Mouse (Mus musculus) midbrain, postnatal 0 days (tissue): ENCODE measurements around the gene Sparc. TPM values are rescaled to one million over a fixed set of nuclear protein-coding genes. Genes with fewer than 3 reads are reported as not detected.

Experiments used
- ATAC-seq: fragments of 200-750 bp; cut with Nextera tagmentation; 2 replicates; pipeline ENCODE4 v1.8.0; 2017; ENCODE audit warnings: moderate number of reproducible peaks, mild to moderate bottlenecking, moderate TSS enrichment, moderate library complexity; ENCODE audit not compliant: low FRiP score
- DNase-seq: peaks from one replicate; pipeline ENCODE4 v3.0.0-alpha.2; 2015; ENCODE audit warnings: low spot score
- H3K27ac ChIP-seq: fragments of 300-500 bp; sonication (generic); 2 replicates; pipeline ENCODE4 v1.5.1; 2014; ENCODE audit warnings: low read depth, mild to moderate bottlenecking, low read length, mixed read lengths
- H3K27me3 ChIP-seq: fragments of 300-500 bp; sonication (generic); 2 replicates; pipeline ENCODE4 v1.6.1; 2014; ENCODE audit warnings: low read length, control low read depth, mixed read lengths; ENCODE audit not compliant: insufficient read depth
- H3K36me3 ChIP-seq: fragments of 300-500 bp; sonication (generic); 2 replicates; pipeline ENCODE4 v1.6.1; 2014; ENCODE audit warnings: low read length, control low read depth, mixed read lengths; ENCODE audit not compliant: insufficient read depth
- H3K4me1 ChIP-seq: fragments of 300-500 bp; sonication (generic); 2 replicates; pipeline ENCODE4 v1.6.1; 2014; ENCODE audit warnings: mild to moderate bottlenecking, control low read depth, antibody characterized with exemption, low read length, mixed read lengths; ENCODE audit not compliant: insufficient read depth
- H3K4me2 ChIP-seq: fragments of 300-500 bp; sonication (generic); 2 replicates; pipeline ENCODE4 v1.6.1; 2014; ENCODE audit warnings: low read depth, mild to moderate bottlenecking, low read length, mixed read lengths; ENCODE audit not compliant: poor library complexity, severe bottlenecking
- H3K4me3 ChIP-seq: fragments of 300-500 bp; sonication (generic); 2 replicates; pipeline ENCODE4 v1.5.1; 2014; ENCODE audit warnings: low read depth, mild to moderate bottlenecking, low read length, moderate library complexity
- H3K9ac ChIP-seq: fragments of 300-500 bp; sonication (generic); replicated peaks from 2 replicates; pipeline ENCODE4 v1.6.1; 2014; ENCODE audit warnings: mild to moderate bottlenecking, low read length, moderate library complexity, mixed read lengths; ENCODE audit not compliant: poor library complexity, severe bottlenecking
- H3K9me3 ChIP-seq: fragments of 300-500 bp; sonication (generic); 2 replicates; pipeline ENCODE4 v1.6.1; 2016; ENCODE audit warnings: low read length, control low read depth
- CTCF ChIP-seq: IDR thresholded peaks from 2 replicates; pipeline ENCODE4 v1.5.1; 2016; ENCODE audit warnings: antibody characterized with exemption, mild to moderate bottlenecking
- WGBS: fragments of 180-500 bp; shearing (Covaris S2); extraction: QIAGEN DNeasy Blood & Tissue Kit; methylation state at CpG from one replicate; pipeline ENCODE4 v1.1.7; 2014; 5-methylcytosine and 5-hydroxymethylcytosine counted together
- polyA plus RNA-seq: library from polyadenylated mRNA; unstranded; fragments of >200 nt; fragmentation: Nextera tagmentation; extraction: Ambion mirVana; gene quantifications from 2 replicates; pipeline ENCODE4 v1.2.1, GENCODE M21; 2015
- total RNA-seq: library from RNA; depleted of rRNA; stranded (reverse); fragments of >200 nt; gene quantifications from 2 replicates; pipeline ENCODE4 v1.2.3, GENCODE M21; 2014

Sparc gene
- total and polyA plus RNA-seq, 2 experiments from 2014 or later: 313 to 570 TPM

GRCm38 (mm10) chr11:55410005-55410404, 13.0 kb downstream of the Sparc start:
- DNase-seq: no peak
- Histone ChIP-seq H3K4me3 (no peak overlapping the region), H3K36me3 (no peaks in the 10 kb centered on the region), H3K9ac (no peak overlapping the region), H3K4me1 (no peaks in the 10 kb centered on the region), H3K27ac (no peak overlapping the region), H3K9me3 (no peaks in the 10 kb centered on the region), H3K4me2 (no peak overlapping the region), H3K27me3 (no peaks in the 10 kb centered on the region)
- 89% methylated on average over 3 of the region's 3 CpGs for WGBS
- ATAC-seq: no peak
- no peak for TF ChIP-seq CTCF

DNA sequence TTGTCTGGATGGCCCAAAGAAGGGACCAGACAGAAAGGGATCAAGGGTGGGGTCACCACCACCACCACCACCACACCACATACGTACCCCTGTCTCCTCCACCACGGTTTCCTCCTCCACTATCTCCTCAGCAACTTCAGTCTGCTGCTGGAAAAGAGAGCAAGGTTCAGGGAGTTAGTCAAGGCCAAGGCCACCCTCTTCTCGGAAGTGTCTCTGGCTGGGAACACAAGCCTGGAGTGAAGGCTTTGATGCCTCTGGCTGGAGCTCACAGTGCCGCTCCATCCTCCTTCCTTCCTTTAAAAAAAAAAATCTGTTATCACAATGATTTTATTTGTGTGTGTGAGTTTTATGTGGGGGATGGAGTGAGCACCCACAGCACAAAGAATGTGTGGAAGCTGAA, 15.8 kb downstream of the Sparc start:
- WGBS: 91% methylated on average over 4 of the region's 4 CpGs
- Histone ChIP-seq H3K4me1 (no peaks in the 10 kb centered on the region), H3K27me3 (no peaks in the 10 kb centered on the region), H3K9ac (no peak overlapping the region), H3K36me3 (no peaks in the 10 kb centered on the region), H3K27ac (no peak overlapping the region), H3K4me3 (no peak overlapping the region), H3K4me2 (no peak overlapping the region), H3K9me3 (no peaks in the 10 kb centered on the region)
- no peak for TF ChIP-seq CTCF
- ATAC-seq (no peak), DNase-seq (no peak)

GRCm38 (mm10) chr11:55405601-55406469, 17.1 kb downstream of the Sparc start:
- Histone ChIP-seq H3K9me3 (no peaks in the 10 kb centered on the region), H3K9ac (no peak overlapping the region), H3K4me3 (no peak overlapping the region), H3K27ac (no peak overlapping the region), H3K36me3 (no peaks in the 10 kb centered on the region), H3K4me2 (no peak overlapping the region), H3K4me1 (no peaks in the 10 kb centered on the region), H3K27me3 (no peaks in the 10 kb centered on the region)
- TF ChIP-seq CTCF: no peak
- 80% methylated on average over 8 of the region's 8 CpGs for WGBS
- no peak for ATAC-seq
- DNase-seq: no peak

- Histone ChIP-seq H3K9me3 (no peaks in the 10 kb centered on the region), H3K36me3 (no peaks in the 10 kb centered on the region), H3K9ac (no peak overlapping the region), H3K27ac (no peak overlapping the region), H3K4me1 (no peaks in the 10 kb centered on the region), H3K27me3 (no peaks in the 10 kb centered on the region), H3K4me3 (no peak overlapping the region), H3K4me2 (no peak overlapping the region)
- no peak for ATAC-seq
- no peak for TF ChIP-seq CTCF
- DNase-seq: no peak
- 89% methylated on average over 9 of the region's 9 CpGs for WGBS
These were observed 18.1 kb downstream of the Sparc start for GRCm38 (mm10) chr11:55404659-55405457.

DNA sequence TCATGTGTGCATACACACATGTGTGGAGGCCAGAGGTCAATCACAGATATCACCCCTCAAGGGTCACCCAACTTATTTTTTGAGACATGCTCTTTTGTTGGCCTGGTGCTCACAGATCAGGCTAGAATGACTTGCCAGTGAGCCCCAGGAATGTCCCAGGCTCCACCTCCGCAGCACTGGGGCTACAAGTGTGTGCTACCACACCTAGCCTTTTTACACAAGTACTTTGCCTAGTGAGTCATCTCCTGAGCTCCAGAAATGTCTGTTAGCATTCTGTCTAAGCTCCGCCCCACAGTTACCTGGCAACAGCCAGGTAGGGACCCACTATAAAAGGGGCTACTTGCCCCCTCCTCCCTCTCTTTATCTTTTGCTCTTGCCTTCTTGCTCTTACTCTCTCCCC, 22.1 kb downstream of the Sparc start:
- Histone ChIP-seq H3K27me3 (no peaks in the 10 kb centered on the region), H3K4me2 (no peak overlapping the region), H3K36me3 (no peaks in the 10 kb centered on the region), H3K9me3 (no peaks in the 10 kb centered on the region), H3K9ac (no peak overlapping the region), H3K4me3 (no peak overlapping the region), H3K27ac (no peak overlapping the region), H3K4me1 (no peaks in the 10 kb centered on the region)
- no peak for TF ChIP-seq CTCF
- DNase-seq (no peak), ATAC-seq (no peak)
- 100% methylated on average over 2 of the region's 2 CpGs for WGBS

DNA sequence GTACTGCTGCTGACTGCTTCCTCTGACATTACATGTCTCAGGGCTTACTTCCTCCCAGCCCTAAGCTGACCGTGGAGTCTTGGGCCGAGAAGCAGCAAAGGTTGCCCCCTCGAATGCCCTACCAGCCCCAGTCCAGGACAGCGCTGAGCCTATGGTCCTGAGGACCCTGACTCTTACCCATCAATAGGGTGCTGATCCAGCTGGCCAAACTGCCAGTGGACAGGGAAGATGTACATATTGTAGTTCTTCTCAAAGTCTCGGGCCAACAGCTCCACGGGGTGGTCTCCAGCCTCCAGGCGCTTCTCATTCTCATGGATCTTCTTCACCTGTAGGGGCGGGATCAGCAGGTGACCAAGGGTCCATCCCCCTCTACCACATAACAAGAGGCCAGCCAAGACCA, 24.6 kb downstream of the Sparc start:
- Histone ChIP-seq H3K9me3 (no peaks in the 10 kb centered on the region), H3K27ac (no peak overlapping the region), H3K9ac (no peak overlapping the region), H3K4me1 (no peaks in the 10 kb centered on the region), H3K27me3 (no peaks in the 10 kb centered on the region), H3K4me2 (no peak overlapping the region), H3K4me3 (no peak overlapping the region), H3K36me3 (no peaks in the 10 kb centered on the region)
- no peak for DNase-seq
- 93% methylated on average over 8 of the region's 8 CpGs for WGBS
- no peak for TF ChIP-seq CTCF
- no peak for ATAC-seq
